Mouse (Mus musculus): Measurements from ENCODE around the gene Fbxw19. TPM values are rescaled to one million over a fixed set of nuclear protein-coding genes. Genes with fewer than 3 reads are reported as not detected.
"Not testable (repeated sequence)": the region's sequence is repeated elsewhere in the genome, so short reads cannot be mapped to it uniquely, and the experiment has no call there.

The Fbxw19 gene
- total RNA-seq (2014; rRNA removed) (not detected in 2 replicates), polyA plus RNA-seq (2012; rRNA removed) (not detected in 2 replicates)

GRCm38 (mm10) chr9:109495775-109496174, at the start of gene Fbxw19:
TSS of gene Fbxw19 (minus strand) at chr9:109495875.
- not testable (repeated sequence) for DNase-seq (ENCODE audit: extremely low read depth, low read depth, low spot score); H3K27me3 ChIP-seq (ENCODE audit: control insufficient read depth, insufficient read depth, low read length); H3K79me2 ChIP-seq (ENCODE audit: control insufficient read depth, insufficient read depth, low read length); H3K27ac ChIP-seq (replicated peaks; ENCODE audit: insufficient read depth, low read depth, low read length); H3K4me1 ChIP-seq (ENCODE audit: control insufficient read depth, insufficient read depth, low read length); H3K4me3 ChIP-seq (ENCODE audit: insufficient read depth, low read depth, low read length); H3K9ac ChIP-seq (ENCODE audit: low read depth, low read length); H3K36me3 ChIP-seq (ENCODE audit: control insufficient read depth, insufficient read depth, low read length)
- 73% methylated on average over 1 of the region's 1 CpGs for WGBS

GRCm38 (mm10) chr9:109523385-109524064, 27.9 kb upstream of the Fbxw19 start:
- H3K27ac ChIP-seq (replicated peaks; ENCODE audit: insufficient read depth, low read depth, low read length) = no peak overlapping the region
- H3K4me3 ChIP-seq (ENCODE audit: insufficient read depth, low read depth, low read length) = no peak overlapping the region
- H3K4me1 ChIP-seq (ENCODE audit: control insufficient read depth, insufficient read depth, low read length) = no peaks in the 10 kb centered on the region
- 74% methylated on average over 5 of the region's 5 CpGs for WGBS
- no peak for DNase-seq (ENCODE audit: extremely low read depth, low read depth, low spot score)
- no peak overlapping the region for H3K9ac ChIP-seq (ENCODE audit: low read depth, low read length)
- H3K79me2 ChIP-seq (ENCODE audit: control insufficient read depth, insufficient read depth, low read length) = no peaks in the 10 kb centered on the region
- H3K27me3 ChIP-seq (ENCODE audit: control insufficient read depth, insufficient read depth, low read length) = no peaks in the 10 kb centered on the region
- TF ChIP-seq CTCF (IDR thresholded peaks at IDR 0.05; ENCODE audit: low read depth, low read length) = no peak
- no peak for TF ChIP-seq POLR2A (IDR thresholded peaks at IDR 0.05; ENCODE audit: extremely low read depth, insufficient read depth, low read length)
- H3K36me3 ChIP-seq (ENCODE audit: control insufficient read depth, insufficient read depth, low read length) = no peaks in the 10 kb centered on the region

- Histone ChIP-seq H3K9ac (ENCODE audit: low read depth, low read length) (no peak within 1 kb of the TSS), H3K4me3 (ENCODE audit: insufficient read depth, low read depth, low read length) (no peak within 1 kb of the TSS), H3K4me1 (ENCODE audit: control insufficient read depth, insufficient read depth, low read length) (no peaks in the 10 kb centered on the region), H3K79me2 (ENCODE audit: control insufficient read depth, insufficient read depth, low read length) (no peaks in the 10 kb centered on the region), H3K36me3 (ENCODE audit: control insufficient read depth, insufficient read depth, low read length) (no peaks in the 10 kb centered on the region), H3K27ac (replicated peaks; ENCODE audit: insufficient read depth, low read depth, low read length) (no peak within 1 kb of the TSS), H3K27me3 (ENCODE audit: control insufficient read depth, insufficient read depth, low read length) (no peaks in the 10 kb centered on the region)
- TF ChIP-seq POLR2A (IDR thresholded peaks at IDR 0.05; ENCODE audit: extremely low read depth, insufficient read depth, low read length) = no peak
- TF ChIP-seq CTCF (IDR thresholded peaks at IDR 0.05; ENCODE audit: low read depth, low read length) = no peak
- no peak for DNase-seq (ENCODE audit: extremely low read depth, low read depth, low spot score)
These were observed 46.6 kb downstream of the Fbxw19 start, which contains the start of gene Fbxw16 for GRCm38 (mm10) chr9:109449040-109449439. TSS of gene Fbxw16 (minus strand) at chr9:109449140.

- Histone ChIP-seq H3K27ac (replicated peaks; ENCODE audit: insufficient read depth, low read depth, low read length) (no peak overlapping the region), H3K4me1 (ENCODE audit: control insufficient read depth, insufficient read depth, low read length) (peaks cover 6% of the 10 kb centered on the region), H3K4me3 (ENCODE audit: insufficient read depth, low read depth, low read length) (no peak overlapping the region), H3K27me3 (ENCODE audit: control insufficient read depth, insufficient read depth, low read length) (no peaks in the 10 kb centered on the region), H3K79me2 (ENCODE audit: control insufficient read depth, insufficient read depth, low read length) (no peaks in the 10 kb centered on the region), H3K9ac (ENCODE audit: low read depth, low read length) (no peak overlapping the region; the same call in 1 of the 2 replicates), H3K36me3 (ENCODE audit: control insufficient read depth, insufficient read depth, low read length) (no peaks in the 10 kb centered on the region)
- TF ChIP-seq CTCF (IDR thresholded peaks at IDR 0.05; ENCODE audit: low read depth, low read length) (no peak), POLR2A (IDR thresholded peaks at IDR 0.05; ENCODE audit: extremely low read depth, insufficient read depth, low read length) (no peak)
- peak; percentile 97 for DNase-seq (ENCODE audit: extremely low read depth, low read depth, low spot score)
- 13% methylated on average over 1 of the region's 1 CpGs for WGBS
These were observed 62.7 kb downstream of the Fbxw19 start for GRCm38 (mm10) chr9:109432956-109433355.

Other genes starting within 250 kb of the Fbxw19 start
- not detected in 2 replicates for gene Fbxw14, start 208.2 kb downstream of the Fbxw19 start, total RNA-seq (2014; rRNA removed)
- gene Fbxw14, start 208.2 kb downstream of the Fbxw19 start, polyA plus RNA-seq (2012; rRNA removed) = not detected in 2 replicates
- not detected in 2 replicates for gene Fbxw28, start 156.2 kb downstream of the Fbxw19 start, total RNA-seq (2014; rRNA removed)
- not detected in 2 replicates for gene Fbxw28, start 156.2 kb downstream of the Fbxw19 start, polyA plus RNA-seq (2012; rRNA removed)
- not detected in 2 replicates for gene Fbxw22, start 91.6 kb downstream of the Fbxw19 start, total RNA-seq (2014; rRNA removed)
- not detected in 2 replicates for gene Fbxw22, start 91.6 kb downstream of the Fbxw19 start, polyA plus RNA-seq (2012; rRNA removed)
- gene Fbxw16, start 46.7 kb downstream of the Fbxw19 start, total RNA-seq (2014; rRNA removed) = not detected in 2 replicates
- gene Fbxw16, start 46.7 kb downstream of the Fbxw19 start, polyA plus RNA-seq (2012; rRNA removed) = not detected in 2 replicates
- not detected in 2 replicates for gene Fbxw15, start 72.4 kb upstream of the Fbxw19 start, total RNA-seq (2014; rRNA removed)
- gene Fbxw15, start 72.4 kb upstream of the Fbxw19 start, polyA plus RNA-seq (2012; rRNA removed) = not detected in 2 replicates
- not detected in 2 replicates for gene Fbxw24, start 130.2 kb upstream of the Fbxw19 start, total RNA-seq (2014; rRNA removed)
- gene Fbxw24, start 130.2 kb upstream of the Fbxw19 start, polyA plus RNA-seq (2012; rRNA removed) = not detected in 2 replicates
- gene Fbxw25, start 168.8 kb upstream of the Fbxw19 start, total RNA-seq (2014; rRNA removed) = not detected in 2 replicates
- gene Fbxw25, start 168.8 kb upstream of the Fbxw19 start, polyA plus RNA-seq (2012; rRNA removed) = not detected in 2 replicates
- not detected in 2 replicates for gene Fbxw18, start 206.8 kb upstream of the Fbxw19 start, total RNA-seq (2014; rRNA removed)
- not detected in 2 replicates for gene Fbxw18, start 206.8 kb upstream of the Fbxw19 start, polyA plus RNA-seq (2012; rRNA removed)

All from liver, adult 2 months (tissue).